Mouse (Mus musculus) brain, adult 2 months (tissue): ENCODE data around the gene Hspb3.

Experiments
- DNase-seq: peaks from one replicate; pipeline ENCODE4 v3.0.0; 2011; ENCODE audit warnings: low read depth, low spot score

Gene Hspb3

GRCm38 (mm10) chr13:113663151-113663779, at the start of gene Hspb3:
Gene Hspb3 (minus strand): TSS chr13:113663676.
- peak; percentile 87 for DNase-seq

GRCm38 (mm10) chr13:113713186-113713585, 49.7 kb upstream of the Hspb3 start:
- no peak for DNase-seq

- DNase-seq: no peak
Observed at GRCm38 (mm10) chr13:113706183-113706582, 42.7 kb upstream of the Hspb3 start.

GRCm38 (mm10) chr13:113701185-113701584, 37.7 kb upstream of the Hspb3 start:
- no peak for DNase-seq

GRCm38 (mm10) chr13:113699928-113700327, 36.5 kb upstream of the Hspb3 start:
- no peak for DNase-seq

GRCm38 (mm10) chr13:113699415-113699873, 36.0 kb upstream of the Hspb3 start:
- DNase-seq: peak; percentile 31

- no peak for DNase-seq
Observed at GRCm38 (mm10) chr13:113696838-113697321, 33.4 kb upstream of the Hspb3 start.

- DNase-seq: peak; percentile 64
Observed at GRCm38 (mm10) chr13:113693383-113693782, 29.9 kb upstream of the Hspb3 start.

- DNase-seq: no peak
Observed at GRCm38 (mm10) chr13:113691644-113692043, 28.2 kb upstream of the Hspb3 start.

GRCm38 (mm10) chr13:113689883-113690282, 26.4 kb upstream of the Hspb3 start:
- DNase-seq: no peak

- no peak for DNase-seq
Observed at GRCm38 (mm10) chr13:113686691-113687121, 23.2 kb upstream of the Hspb3 start.

GRCm38 (mm10) chr13:113682821-113683220, 19.3 kb upstream of the Hspb3 start:
- DNase-seq: no peak

- DNase-seq: no peak
Observed at GRCm38 (mm10) chr13:113680646-113681045, 17.2 kb upstream of the Hspb3 start.

GRCm38 (mm10) chr13:113669459-113670077, 6.1 kb upstream of the Hspb3 start:
- DNase-seq: peak; percentile 76

- peak; percentile 43 for DNase-seq
Observed at GRCm38 (mm10) chr13:113663883-113664282, 407 bp upstream of the Hspb3 start.

- peak; percentile 66 for DNase-seq
Observed at GRCm38 (mm10) chr13:113661826-113662271, 1.6 kb downstream of the Hspb3 start.

- DNase-seq: peak; percentile 44
Observed at GRCm38 (mm10) chr13:113660576-113661310, 2.7 kb downstream of the Hspb3 start.

- DNase-seq: peak; percentile 49
Observed at GRCm38 (mm10) chr13:113657204-113657603, 6.3 kb downstream of the Hspb3 start.

- DNase-seq: no peak
Observed at GRCm38 (mm10) chr13:113656639-113657038, 6.8 kb downstream of the Hspb3 start.

GRCm38 (mm10) chr13:113655511-113655910, 8.0 kb downstream of the Hspb3 start:
- DNase-seq: no peak

GRCm38 (mm10) chr13:113640944-113641597, 22.4 kb downstream of the Hspb3 start:
- peak; percentile 53 for DNase-seq

GRCm38 (mm10) chr13:113638914-113639313, 24.6 kb downstream of the Hspb3 start:
- DNase-seq: peak; percentile 45
